39 mouse cellular contexts compared by ENCODE assay signal in genomic region chr14:54868026-54868425, GRCm38 (mm10). TPM values are rescaled to one million over a fixed set of nuclear protein-coding genes. Genes with fewer than 3 reads are reported as not detected.
"Had no signal": no experiment of that assay in that cellular context is flagged by ENCODE, and none has a peak within 500 bp of the region (broad histone marks: within the 10 kb centered on the region; RNA-seq: fewer than 3 reads in every experiment).

No protein-coding gene starts in this region.

- H3K27ac ChIP-seq: limb, embryonic 10.5 days; limb, embryonic 12.5 days; limb, embryonic 13.5 days; limb, embryonic 15.5 days; liver, embryonic 12.5 days; liver, embryonic 13.5 days; liver, embryonic 14.5 days; liver, embryonic 15.5 days; lung, embryonic 15.5 days; macrophage; midbrain, embryonic 10.5 days; midbrain, embryonic 12.5 days; midbrain, embryonic 13.5 days; midbrain, embryonic 15.5 days; neural tube, embryonic 12.5 days; neural tube, embryonic 13.5 days had no signal

- DNase-seq: left cerebral cortex, postnatal 4 days; liver; liver, embryonic 13.5 days; lung, adult 18-20 months; lung, adult 2 months; lung, embryonic 14.5 days; lung, postnatal 10 days; lung, postnatal 14 days; lung, postnatal 36 days; lung, postnatal 4 days; midbrain, embryonic 14.5 days had no signal

- H3K4me1 ChIP-seq: limb, embryonic 12.5 days; lung, embryonic 15.5 days had no signal

- H3K27me3 ChIP-seq: limb, embryonic 12.5 days; limb, embryonic 13.5 days; limb, embryonic 15.5 days; liver, embryonic 12.5 days; liver, embryonic 13.5 days; liver, embryonic 15.5 days; lung, embryonic 15.5 days; megakaryocyte, embryonic 14.5 days; midbrain, embryonic 12.5 days; midbrain, embryonic 13.5 days; midbrain, embryonic 15.5 days; neural tube, embryonic 12.5 days; neural tube, embryonic 13.5 days had no signal

- H3K9ac ChIP-seq: limb, embryonic 12.5 days; limb, embryonic 13.5 days; limb, embryonic 15.5 days; liver, embryonic 12.5 days; liver, embryonic 13.5 days; liver, embryonic 14.5 days; liver, embryonic 15.5 days; lung, embryonic 14.5 days; lung, embryonic 15.5 days; midbrain, embryonic 12.5 days; midbrain, embryonic 13.5 days; midbrain, embryonic 15.5 days; neural tube, embryonic 12.5 days; neural tube, embryonic 13.5 days had no signal

- H3K9me3 ChIP-seq: limb, embryonic 10.5 days; limb, embryonic 12.5 days; limb, embryonic 13.5 days; limb, embryonic 15.5 days; liver, embryonic 12.5 days; liver, embryonic 13.5 days; liver, embryonic 15.5 days; lung, embryonic 15.5 days; megakaryocyte, embryonic 14.5 days; midbrain, embryonic 10.5 days; midbrain, embryonic 12.5 days; midbrain, embryonic 13.5 days; midbrain, embryonic 15.5 days; neural tube, embryonic 12.5 days; neural tube, embryonic 13.5 days had no signal

- H3K36me3 ChIP-seq: limb, embryonic 10.5 days; limb, embryonic 12.5 days; limb, embryonic 13.5 days; limb, embryonic 15.5 days; liver, embryonic 12.5 days; liver, embryonic 13.5 days; liver, embryonic 15.5 days; lung, embryonic 15.5 days; midbrain, embryonic 10.5 days; midbrain, embryonic 12.5 days; midbrain, embryonic 13.5 days; midbrain, embryonic 15.5 days; neural tube, embryonic 12.5 days; neural tube, embryonic 13.5 days had no signal

- H3K4me2 ChIP-seq: limb, embryonic 12.5 days; limb, embryonic 13.5 days; limb, embryonic 15.5 days; liver, embryonic 11.5 days; liver, embryonic 12.5 days; liver, embryonic 13.5 days; liver, embryonic 15.5 days; lung, embryonic 14.5 days; lung, embryonic 15.5 days; midbrain, embryonic 11.5 days; midbrain, embryonic 12.5 days; midbrain, embryonic 13.5 days; midbrain, embryonic 15.5 days; neural tube, embryonic 12.5 days; neural tube, embryonic 13.5 days had no signal

- H3K4me3 ChIP-seq: limb, embryonic 10.5 days; limb, embryonic 12.5 days; limb, embryonic 13.5 days; limb, embryonic 15.5 days; liver, embryonic 12.5 days; liver, embryonic 13.5 days; liver, embryonic 15.5 days; lung, embryonic 15.5 days; megakaryocyte, embryonic 14.5 days; midbrain, embryonic 10.5 days; midbrain, embryonic 12.5 days; midbrain, embryonic 13.5 days; midbrain, embryonic 15.5 days; myocyte; neural tube, embryonic 12.5 days; neural tube, embryonic 13.5 days had no signal

- ATAC-seq: liver, embryonic 12.5 days; lung, postnatal 0 days; midbrain, embryonic 13.5 days; midbrain, embryonic 15.5 days; midbrain, embryonic 16.5 days had no signal

RNA-seq across cellular contexts. Expression of gene Ppp1r3e, which starts 9.3 kb away (rescaled TPM):
- polyA plus RNA-seq: limb, embryonic 10.5 days; limb, embryonic 12.5 days had no signal

RNA-seq across cellular contexts. Expression of gene Gm20521, which starts 15.2 kb away (rescaled TPM):
- total RNA-seq: left cerebral cortex, postnatal 36 days; left cerebral cortex, postnatal 4 days; liver, adult 2 months; megakaryocyte, adult 5-6 weeks; monocyte, adult 5-6 weeks had no signal
- polyA plus RNA-seq: limb, embryonic 12.5 days; liver, embryonic 12.5 days; liver, embryonic 15.5 days; liver, embryonic 16.5 days; lung, adult 2 months; lung, embryonic 14.5 days; lung, embryonic 15.5 days; lung, embryonic 16.5 days; midbrain, embryonic 10.5 days; midbrain, embryonic 11.5 days; midbrain, embryonic 13.5 days; midbrain, embryonic 14.5 days; midbrain, embryonic 15.5 days; midbrain, embryonic 16.5 days; neural tube, embryonic 11.5 days; neural tube, embryonic 12.5 days; neural tube, embryonic 13.5 days had no signal
